11 mouse cellular contexts compared by ENCODE assay signal in the genomic region with DNA sequence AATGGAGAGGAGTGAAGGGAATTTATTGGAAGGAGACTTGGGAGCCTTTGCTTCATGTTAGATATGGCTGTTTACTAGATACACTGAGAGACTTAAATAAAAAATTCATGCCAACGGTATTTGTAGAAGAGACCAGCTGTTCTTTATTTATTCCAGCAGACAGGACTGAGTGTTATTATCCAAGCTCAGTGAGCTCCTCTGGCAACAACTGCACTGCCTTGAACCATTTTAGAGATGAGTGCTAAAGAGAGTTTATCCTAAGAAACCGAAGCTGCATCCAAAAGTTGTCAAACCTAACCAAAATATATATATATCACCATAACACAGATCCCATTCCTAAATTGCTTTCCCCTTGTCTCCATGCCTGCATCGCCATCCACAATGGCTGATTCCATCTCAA.
"Had no signal": no experiment of that assay in that cellular context is flagged by ENCODE, and none has a peak within 500 bp of the region (broad histone marks: within the 10 kb centered on the region; RNA-seq: fewer than 3 reads in every experiment).

No protein-coding gene starts in this region.

- H3K36me3 ChIP-seq: hindbrain, embryonic 15.5 days had no signal

- ATAC-seq: midbrain, embryonic 13.5 days had no signal

- H3K9ac ChIP-seq: hindbrain, embryonic 15.5 days; liver, embryonic 14.5 days; midbrain, embryonic 13.5 days had no signal

- H3K9me3 ChIP-seq: hindbrain, embryonic 15.5 days; midbrain, embryonic 13.5 days had no signal

- H3K27ac ChIP-seq: hindbrain, embryonic 15.5 days; left cerebral cortex, adult 2 months; liver, embryonic 14.5 days; midbrain, embryonic 13.5 days had no signal

- H3K4me2 ChIP-seq: hindbrain, embryonic 15.5 days; midbrain, embryonic 13.5 days had no signal

- H3K4me1 ChIP-seq: hindbrain, embryonic 15.5 days had no signal

- H3K27me3 ChIP-seq: hindbrain, embryonic 15.5 days; midbrain, embryonic 13.5 days had no signal

- DNase-seq: kidney, adult 2 months; kidney, postnatal 25 days; liver; lung, postnatal 10 days; right cerebral cortex, postnatal 14 days; thymus, adult 2 months; thymus, postnatal 25 days had no signal

- H3K4me3 ChIP-seq: hindbrain, embryonic 15.5 days; left cerebral cortex, adult 2 months; midbrain, embryonic 13.5 days had no signal
